Comparison of ENCODE assay signal across 17 mouse cellular contexts in genomic region chr10:84910194-84910593, GRCm38 (mm10). TPM values are rescaled to one million over a fixed set of nuclear protein-coding genes. Genes with fewer than 3 reads are reported as not detected.
DNase-seq lines count a peak whose midpoint lies in the region; ATAC-seq and TF ChIP-seq lines count a peak whose summit lies in the region.
"Had no signal": no experiment of that assay in that cellular context is flagged by ENCODE, and none has a peak within 500 bp of the region (broad histone marks: within the 10 kb centered on the region; RNA-seq: fewer than 3 reads in every experiment).

No protein-coding gene starts in this region.

- TF ChIP-seq POLR2A in ES-Bruce4 (IDR thresholded peaks at IDR 0.05; ENCODE audit: insufficient read depth, low read length): no peak

- H3K4me1 ChIP-seq in ES-Bruce4 (ENCODE audit: control insufficient read depth, insufficient read depth, low read length): peaks cover 5% of the 10 kb centered on the region
- H3K4me1 ChIP-seq in ES-E14 (ENCODE audit: control insufficient read depth in 2 of 2, insufficient read depth in 2 of 2, low read length in 2 of 2, poor library complexity in 1 of 2): peaks cover 6 to 30% of the 10 kb centered on the region in 2 experiments; a peak in 3 of 4 replicates
- H3K4me1 ChIP-seq in hindbrain, embryonic 16.5 days (ENCODE audit: control insufficient read depth, insufficient read depth, low read depth, low read length): peaks cover 12% of the 10 kb centered on the region
- H3K4me1 ChIP-seq: intestine, embryonic 15.5 days; limb, embryonic 12.5 days; liver, embryonic 12.5 days had no signal

- in situ Hi-C loops in ES-E14 (cut with MboI; ENCODE audit: low sequenced_read_pairs in 2 of 2, unreplicated experiment in 2 of 2): no loop called here

- H3K27ac ChIP-seq in layer of hippocampus, adult 2 months: peak overlapping the region; percentile 36; the same call in 1 of the 2 replicates
- peak overlapping the region; percentile 82 for H3K27ac ChIP-seq in ES-Bruce4 (ENCODE audit: insufficient read depth, low read length)
- peak overlapping the region; percentile 84 for H3K27ac ChIP-seq in ES-E14 (ENCODE audit: insufficient read depth, low read depth, low read length, poor library complexity, severe bottlenecking)
- no peak overlapping the region for H3K27ac ChIP-seq in hindbrain, embryonic 16.5 days (ENCODE audit: low read depth, low read length)
- H3K27ac ChIP-seq: intestine, embryonic 15.5 days; limb, embryonic 12.5 days; liver, embryonic 12.5 days had no signal

- H3K4me3 ChIP-seq in layer of hippocampus, adult 2 months: no peak overlapping the region
- no peak overlapping the region for H3K4me3 ChIP-seq in ES-Bruce4 (ENCODE audit: low read depth, low read length)
- peak overlapping the region; percentile 2 to 42; a peak in 2 of 4 replicates for H3K4me3 ChIP-seq in ES-E14 (ENCODE audit: insufficient read depth in 1 of 2, low read depth in 1 of 2, low read length in 2 of 2, poor library complexity in 1 of 2, severe bottlenecking in 1 of 2)
- H3K4me3 ChIP-seq in hindbrain, embryonic 16.5 days (ENCODE audit: low read length): no peak overlapping the region
- H3K4me3 ChIP-seq: embryonic facial prominence, embryonic 10.5 days; heart, embryonic 12.5 days; intestine, embryonic 15.5 days; limb, embryonic 12.5 days; liver, embryonic 12.5 days; neural tube, embryonic 15.5 days had no signal

- no peaks in the 10 kb centered on the region for H3K9me3 ChIP-seq in ES-Bruce4 (replicated peaks; ENCODE audit: control insufficient read depth, insufficient read depth, low read length, poor library complexity, severe bottlenecking)
- H3K9me3 ChIP-seq in ES-E14 (ENCODE audit: control insufficient read depth, insufficient read depth, low read depth, low read length): no peaks in the 10 kb centered on the region
- H3K9me3 ChIP-seq in hindbrain, embryonic 16.5 days (ENCODE audit: control insufficient read depth, low read length): no peaks in the 10 kb centered on the region
- H3K9me3 ChIP-seq: embryonic facial prominence, embryonic 10.5 days; heart, embryonic 12.5 days; intestine, embryonic 15.5 days; limb, embryonic 12.5 days; liver, embryonic 12.5 days; neural tube, embryonic 15.5 days had no signal

- H3K9ac ChIP-seq in ES-Bruce4 (ENCODE audit: low read depth, poor library complexity, severe bottlenecking) (peak overlapping the region; percentile 34; the same call in 1 of the 2 replicates), ES-E14 (ENCODE audit: insufficient read depth, low read depth, low read length, poor library complexity, severe bottlenecking) (peak overlapping the region; percentile 53; the same call in 1 of the 2 replicates)
- no peak overlapping the region for H3K9ac ChIP-seq in hindbrain, embryonic 16.5 days (ENCODE audit: low read depth, low read length)
- H3K9ac ChIP-seq: forebrain, postnatal 0 days; heart, embryonic 12.5 days; intestine, embryonic 15.5 days; limb, embryonic 12.5 days; liver, embryonic 12.5 days; neural tube, embryonic 15.5 days had no signal

- H3K27me3 ChIP-seq in ES-Bruce4 (ENCODE audit: control insufficient read depth, insufficient read depth, low read length, poor library complexity, severe bottlenecking): no peaks in the 10 kb centered on the region
- no peaks in the 10 kb centered on the region for H3K27me3 ChIP-seq in hindbrain, embryonic 16.5 days (replicated peaks; ENCODE audit: control insufficient read depth, insufficient read depth, low read length)
- H3K27me3 ChIP-seq: heart, embryonic 12.5 days; intestine, embryonic 15.5 days; limb, embryonic 12.5 days; liver, embryonic 12.5 days; neural tube, embryonic 15.5 days had no signal

- peak; percentile 91 for TF ChIP-seq EP300 in ES-Bruce4 (IDR thresholded peaks at IDR 0.05; ENCODE audit: insufficient read depth, low read depth, low read length)

- H3K36me3 ChIP-seq in ES-Bruce4 (ENCODE audit: control insufficient read depth, insufficient read depth, low read length, poor library complexity, severe bottlenecking): no peaks in the 10 kb centered on the region
- no peaks in the 10 kb centered on the region; the same call in 1 of the 2 replicates for H3K36me3 ChIP-seq in ES-E14 (ENCODE audit: control insufficient read depth, insufficient read depth, low read length, poor library complexity, severe bottlenecking)
- H3K36me3 ChIP-seq in hindbrain, embryonic 16.5 days (ENCODE audit: control insufficient read depth, insufficient read depth, low read length): no peaks in the 10 kb centered on the region
- H3K36me3 ChIP-seq: embryonic facial prominence, embryonic 10.5 days; heart, embryonic 12.5 days; intestine, embryonic 15.5 days; limb, embryonic 12.5 days; liver, embryonic 12.5 days; neural tube, embryonic 15.5 days had no signal

- WGBS in hindbrain, embryonic 16.5 days: 16% methylated on average over 7 of the region's 7 CpGs

- ATAC-seq in hindbrain, embryonic 16.5 days: 0 out of 2 replicates have a peak, but pooled peaks have one; percentile 16
- ATAC-seq in inflammation-experienced regulatory T-cells, adult 6 months: no peak
- ATAC-seq: forebrain, postnatal 0 days; intestine, embryonic 15.5 days; liver, embryonic 12.5 days had no signal

- no peak overlapping the region for H3K4me2 ChIP-seq in hindbrain, embryonic 16.5 days (ENCODE audit: low read length)
- H3K4me2 ChIP-seq: heart, embryonic 12.5 days; intestine, embryonic 15.5 days; limb, embryonic 12.5 days; liver, embryonic 12.5 days had no signal

- no peak for DNase-seq in layer of hippocampus, adult 2 months (ENCODE audit: low spot score in 2 of 2)
- no peak for DNase-seq in layer of hippocampus, adult 11-12 months (ENCODE audit: low spot score)
- DNase-seq in ES-E14 (ENCODE audit: low read depth, low spot score): no peak
- no peak for DNase-seq in retina, embryonic 14.5 days (ENCODE audit: low spot score)
- DNase-seq: cerebellum, adult 8-10 months; forebrain, postnatal 0 days; kidney, postnatal 36 days; lung, adult 2 months had no signal

- no peak for TF ChIP-seq CTCF in layer of hippocampus, adult 2 months (conservative IDR thresholded peaks at IDR 0.05)
- TF ChIP-seq CTCF in ES-Bruce4 (IDR thresholded peaks at IDR 0.05; ENCODE audit: low read depth, low read length): no peak

TF ChIP-seq in ES-E14, 5 proteins besides CTCF, POLR2A, EP300 and RAD21:
- TF ChIP-seq ZC3H11A (IDR thresholded peaks at IDR 0.05; ENCODE audit: borderline replicate concordance, low read depth, low read length) (no peak), CHD2 (IDR thresholded peaks at IDR 0.05; ENCODE audit: low read depth, low read length) (no peak), MAFK (IDR thresholded peaks at IDR 0.05; ENCODE audit: insufficient read depth, low read depth, low read length) (no peak), ZNF384 (IDR thresholded peaks at IDR 0.05; ENCODE audit: low read depth, low read length) (no peak), HCFC1 (IDR thresholded peaks at IDR 0.05; ENCODE audit: borderline replicate concordance, insufficient read depth, low read length) (no peak)

RNA-seq across cellular contexts. Expression of gene Ric8b, which starts 7.2 kb away (rescaled TPM):
- total RNA-seq in layer of hippocampus, adult 2 months (2021): 10 to 100 TPM; 40.9 to 42.2 TPM
- polyA plus RNA-seq in ES-Bruce4 (2011; ENCODE audit: insufficient read depth, insufficient read length, low read depth, missing spikeins): 16.0 and 18.8 TPM in 2 replicates
- total RNA-seq in ES-E14 (2012; rRNA removed): 17.2 TPM in 2 replicates
- polyA plus RNA-seq in hindbrain, embryonic 16.5 days (2015; fragmentation: Nextera tagmentation; extraction: Ambion mirVana): 43.0 and 48.3 TPM in 2 replicates
- 1 to 10 TPM; 5.4 to 9.2 (median 7.6) TPM for polyA plus RNA-seq in inflammation-experienced regulatory T-cells, adult 6 months (2017; shearing (Covaris generic))

Comparison
In these comparisons a context has a peak if more than half of its experiments do, and no peak if none do; other contexts are left out.
1. H3K4me3 ChIP-seq: peak in ES-E14 (2 of 2); none in layer of hippocampus, adult 2 months (single experiment), ES-Bruce4 (single experiment) and hindbrain, embryonic 16.5 days (single experiment).